Mouse (Mus musculus) hindbrain, embryonic 11.5 days (tissue): Measurements from ENCODE around the gene Hrct1. TPM values are rescaled to one million over a fixed set of nuclear protein-coding genes. Genes with fewer than 3 reads are reported as not detected.

ENCODE experiments used
- ATAC-seq: fragments of 200-750 bp; cut with Nextera tagmentation; 2 replicates; pipeline ENCODE4 v1.8.0; 2017; ENCODE audit warnings: mild to moderate bottlenecking, moderate TSS enrichment, moderate library complexity; ENCODE audit not compliant: low FRiP score
- DNase-seq: peaks from one replicate; pipeline ENCODE4 v3.0.0-alpha.2; 2015; ENCODE audit warnings: low spot score
- H3K27ac ChIP-seq: fragments of 300-500 bp; sonication (generic); 2 replicates; pipeline ENCODE4 v1.5.1; 2014; ENCODE audit warnings: mild to moderate bottlenecking, low read depth, low read length
- H3K27me3 ChIP-seq: fragments of 300-500 bp; sonication (generic); 2 replicates; pipeline ENCODE4 v1.6.1; 2014; ENCODE audit warnings: mild to moderate bottlenecking, low read length, moderate library complexity, mixed read lengths; ENCODE audit not compliant: control insufficient read depth, insufficient read depth
- H3K36me3 ChIP-seq: fragments of 300-500 bp; sonication (generic); 2 replicates; pipeline ENCODE4 v1.6.1; 2014; ENCODE audit warnings: mild to moderate bottlenecking, low read length, moderate library complexity, mixed read lengths; ENCODE audit not compliant: control insufficient read depth, insufficient read depth
- H3K4me1 ChIP-seq: fragments of 300-500 bp; sonication (generic); replicated peaks from 2 replicates; pipeline ENCODE4 v1.6.1; 2014; ENCODE audit warnings: low read length, mixed read lengths; ENCODE audit not compliant: control insufficient read depth, insufficient read depth
- H3K4me2 ChIP-seq: fragments of 300-500 bp; sonication (generic); replicated peaks from 2 replicates; pipeline ENCODE4 v1.6.1; 2014; ENCODE audit warnings: mild to moderate bottlenecking, low read depth, low read length
- H3K4me3 ChIP-seq: fragments of 300-500 bp; sonication (generic); 2 replicates; pipeline ENCODE4 v1.5.1; 2014; ENCODE audit warnings: low read depth, low read length
- H3K9ac ChIP-seq: fragments of 300-500 bp; sonication (generic); 2 replicates; pipeline ENCODE4 v1.6.1; 2014; ENCODE audit warnings: low read depth, low read length
- H3K9me3 ChIP-seq: fragments of 300-500 bp; sonication (generic); 2 replicates; pipeline ENCODE4 v1.6.1; 2016; ENCODE audit warnings: low read length; ENCODE audit not compliant: control insufficient read depth
- WGBS: fragments of 180-500 bp; shearing (Covaris S2); extraction: QIAGEN DNeasy Blood & Tissue Kit; methylation state at CpG from one replicate; pipeline ENCODE4 v1.1.7; 2014; 5-methylcytosine and 5-hydroxymethylcytosine counted together
- polyA plus RNA-seq: library from polyadenylated mRNA; unstranded; fragments of >200 nt; fragmentation: Nextera tagmentation; extraction: Ambion mirVana; gene quantifications from 2 replicates; pipeline ENCODE4 v1.2.1, GENCODE M21; 2014

The Hrct1 gene
- polyA plus RNA-seq: 0.17 and 0.19 TPM in 2 replicates

- no peak within 1 kb of the TSS for H3K4me2 ChIP-seq
- WGBS: 57% methylated on average over 3 of the region's 3 CpGs
Observed at GRCm38 (mm10) chr4:43726995-43727394, at the start of gene Hrct1. Gene Hrct1, plus strand, starts transcription at chr4:43727188.

DNA sequence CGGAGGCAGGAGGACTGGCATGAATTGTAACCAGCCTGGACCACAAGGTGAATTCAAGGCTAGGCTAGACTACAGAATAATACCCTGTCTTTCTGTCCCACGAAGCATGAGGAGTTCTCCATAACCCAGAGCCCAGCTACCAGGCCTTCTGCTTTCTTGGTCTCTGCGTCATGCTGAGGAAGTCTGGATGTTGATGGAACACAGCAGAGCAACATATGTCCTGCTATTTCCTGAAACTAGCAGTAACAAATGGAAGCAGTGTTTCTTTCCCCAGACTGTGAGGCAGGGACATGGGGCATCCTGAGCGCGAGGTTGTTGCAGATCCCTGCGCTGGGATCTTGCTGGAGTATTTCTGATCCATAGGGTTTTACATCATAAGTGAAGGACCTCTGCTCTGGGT lies 48.4 kb upstream of the Hrct1 start:
- Histone ChIP-seq H3K9me3 (no peaks in the 10 kb centered on the region), H3K4me2 (no peak overlapping the region), H3K4me1 (no peaks in the 10 kb centered on the region), H3K9ac (no peak overlapping the region), H3K4me3 (no peak overlapping the region), H3K36me3 (no peaks in the 10 kb centered on the region), H3K27me3 (no peaks in the 10 kb centered on the region), H3K27ac (no peak overlapping the region)
- ATAC-seq: no peak
- 86% methylated on average over 6 of the region's 6 CpGs for WGBS
- no peak for DNase-seq

More at GRCm38 (mm10) chr4:43726995-43727394, at the start of gene Hrct1:
- ATAC-seq (no peak), DNase-seq (no peak)
- Histone ChIP-seq H3K9ac (no peak within 1 kb of the TSS), H3K4me1 (no peaks in the 10 kb centered on the region), H3K27me3 (no peaks in the 10 kb centered on the region), H3K4me3 (no peak within 1 kb of the TSS), H3K36me3 (no peaks in the 10 kb centered on the region), H3K9me3 (no peaks in the 10 kb centered on the region), H3K27ac (no peak within 1 kb of the TSS)

DNA sequence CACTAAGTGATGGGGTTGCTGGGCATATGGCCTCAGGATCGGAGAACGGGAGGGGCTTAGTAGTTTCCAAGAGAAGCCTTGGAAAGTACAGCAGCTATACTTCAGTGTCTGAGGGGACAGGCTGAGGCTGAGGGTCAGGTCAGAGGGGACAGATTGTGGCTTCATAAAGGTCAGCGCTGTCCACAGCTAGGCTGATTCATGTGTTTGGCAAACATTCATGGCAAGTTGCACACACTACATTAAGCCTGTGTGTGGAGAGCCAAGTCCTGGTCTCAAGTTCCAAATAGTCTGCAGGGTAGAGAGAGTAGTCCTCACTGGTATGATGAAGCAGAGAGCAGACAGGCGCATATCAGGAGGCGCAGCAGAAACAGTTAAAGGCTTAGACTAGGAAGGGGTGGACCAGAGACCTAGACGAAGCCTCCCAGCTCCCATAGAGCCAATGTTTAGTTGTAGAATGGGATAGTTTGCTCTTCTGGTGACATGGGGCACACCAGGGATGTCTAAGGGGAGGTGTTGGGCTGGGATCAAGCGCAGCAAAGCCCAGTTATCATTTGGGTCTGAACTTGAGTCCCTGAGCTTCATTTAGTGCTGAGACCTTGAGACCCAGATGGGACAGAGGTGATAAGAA lies 47.5 kb upstream of the Hrct1 start:
- Histone ChIP-seq H3K4me3 (no peak overlapping the region), H3K4me2 (no peak overlapping the region), H3K9me3 (no peaks in the 10 kb centered on the region), H3K4me1 (no peaks in the 10 kb centered on the region), H3K27ac (no peak overlapping the region), H3K9ac (no peak overlapping the region), H3K36me3 (no peaks in the 10 kb centered on the region), H3K27me3 (no peaks in the 10 kb centered on the region)
- DNase-seq (no peak), ATAC-seq (no peak)
- 90% methylated on average over 7 of the region's 7 CpGs for WGBS

DNA sequence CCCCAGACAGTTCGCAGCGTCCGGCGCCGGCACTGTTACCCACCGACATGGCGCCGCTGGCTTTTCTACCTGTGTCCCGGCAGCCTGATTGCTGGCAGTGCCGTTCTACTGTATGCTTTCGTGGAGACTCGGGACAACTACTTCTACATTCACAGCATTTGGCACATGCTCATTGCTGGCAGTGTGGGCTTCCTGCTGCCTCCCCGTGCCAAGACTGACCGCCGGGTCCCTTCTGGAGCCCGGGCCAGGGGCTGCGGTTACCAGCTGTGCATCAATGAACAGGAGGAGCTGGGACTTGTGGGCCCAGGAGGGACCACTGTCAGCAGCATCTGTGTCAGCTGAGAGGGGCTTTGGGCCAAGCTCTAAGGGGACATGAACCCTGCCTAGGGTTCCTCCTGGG lies 37.0 kb upstream of the Hrct1 start:
- Histone ChIP-seq H3K27ac (no peak overlapping the region), H3K27me3 (no peaks in the 10 kb centered on the region), H3K4me2 (no peak overlapping the region), H3K9ac (no peak overlapping the region), H3K9me3 (no peaks in the 10 kb centered on the region), H3K4me3 (no peak overlapping the region), H3K36me3 (no peaks in the 10 kb centered on the region), H3K4me1 (no peaks in the 10 kb centered on the region)
- ATAC-seq: no peak
- 94% methylated on average over 17 of the region's 17 CpGs for WGBS
- DNase-seq: no peak

GRCm38 (mm10) chr4:43691026-43691425 lies 36.0 kb upstream of the Hrct1 start:
- Histone ChIP-seq H3K9me3 (no peaks in the 10 kb centered on the region), H3K4me2 (no peak overlapping the region), H3K4me1 (no peaks in the 10 kb centered on the region), H3K9ac (no peak overlapping the region), H3K27ac (no peak overlapping the region), H3K36me3 (no peaks in the 10 kb centered on the region), H3K4me3 (no peak overlapping the region), H3K27me3 (no peaks in the 10 kb centered on the region)
- WGBS: 82% methylated on average over 5 of the region's 5 CpGs
- DNase-seq (no peak), ATAC-seq (no peak)

DNA sequence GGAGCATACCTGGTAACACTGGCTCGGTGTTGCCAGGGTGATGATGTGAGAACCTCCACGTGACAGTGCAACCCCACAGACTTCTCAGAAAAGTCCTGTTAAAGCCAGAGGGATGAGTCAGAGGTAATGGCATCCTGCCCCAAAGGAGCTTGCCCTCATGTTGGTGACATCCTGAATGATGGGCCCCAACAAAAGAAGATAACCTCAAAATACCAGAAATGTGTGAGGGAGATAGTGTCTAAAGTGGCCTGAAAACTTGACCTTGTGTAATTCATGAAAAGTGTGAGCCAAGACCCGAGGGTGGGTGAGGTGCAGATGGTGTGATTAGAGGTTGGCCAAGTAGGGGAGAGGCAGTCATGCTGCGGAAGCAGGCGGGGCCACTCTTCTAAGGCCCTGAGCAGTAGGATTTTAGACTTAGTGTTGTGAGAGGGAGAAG lies 33.2 kb upstream of the Hrct1 start:
- ATAC-seq: no peak
- Histone ChIP-seq H3K36me3 (no peaks in the 10 kb centered on the region), H3K27ac (no peak overlapping the region), H3K9me3 (no peaks in the 10 kb centered on the region), H3K27me3 (no peaks in the 10 kb centered on the region), H3K4me3 (no peak overlapping the region), H3K4me1 (no peaks in the 10 kb centered on the region), H3K9ac (no peak overlapping the region), H3K4me2 (no peak overlapping the region)
- no peak for DNase-seq
- WGBS: 86% methylated on average over 5 of the region's 5 CpGs

DNA sequence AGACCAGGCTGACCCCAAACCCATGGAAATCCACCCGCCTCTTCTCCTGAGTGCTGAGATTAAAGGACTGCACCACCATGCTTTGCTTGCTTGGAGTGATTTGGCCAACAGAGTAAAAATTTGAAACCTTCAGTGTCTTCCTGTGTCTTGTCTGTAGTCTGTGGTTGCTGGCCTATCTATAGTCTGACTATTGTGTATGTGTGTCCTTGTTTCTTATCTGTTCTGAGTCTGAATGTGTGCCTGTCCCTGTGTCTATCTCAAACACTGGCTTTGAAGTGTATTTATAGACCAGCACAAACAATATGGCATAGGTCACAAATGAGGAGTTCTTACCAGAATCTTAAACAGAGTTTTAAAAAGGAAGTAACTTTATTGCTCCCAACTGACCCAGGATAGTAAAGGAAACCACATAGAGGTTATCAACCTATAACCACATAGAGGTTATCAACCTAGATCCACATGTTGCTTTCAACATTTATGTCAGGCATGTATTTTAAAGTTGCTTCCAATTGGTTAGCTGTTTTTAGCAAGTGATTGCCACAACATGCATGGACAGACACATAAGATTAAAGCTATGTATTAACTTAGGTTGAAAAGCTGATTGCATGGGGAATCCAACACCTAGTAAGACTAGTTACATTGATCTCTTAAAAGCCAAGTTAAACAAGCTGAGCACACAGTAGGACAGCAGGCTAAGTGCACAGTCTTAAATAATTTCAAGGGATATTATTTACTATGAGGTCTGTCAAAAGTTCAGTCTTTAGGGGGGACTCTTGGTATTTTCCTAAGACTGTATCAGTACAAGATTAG lies 32.3 kb upstream of the Hrct1 start:
- Histone ChIP-seq H3K4me2 (no peak overlapping the region), H3K27me3 (no peaks in the 10 kb centered on the region), H3K36me3 (no peaks in the 10 kb centered on the region), H3K4me3 (no peak overlapping the region), H3K27ac (no peak overlapping the region), H3K9me3 (no peaks in the 10 kb centered on the region), H3K9ac (no peak overlapping the region), H3K4me1 (no peaks in the 10 kb centered on the region)
- ATAC-seq (no peak), DNase-seq (no peak)
- 94% methylated on average over 1 of the region's 1 CpGs for WGBS

- Histone ChIP-seq H3K36me3 (no peaks in the 10 kb centered on the region), H3K9ac (no peak overlapping the region), H3K9me3 (no peaks in the 10 kb centered on the region), H3K27ac (no peak overlapping the region), H3K4me2 (no peak overlapping the region), H3K4me1 (no peaks in the 10 kb centered on the region), H3K4me3 (no peak overlapping the region), H3K27me3 (no peaks in the 10 kb centered on the region)
- DNase-seq (no peak), ATAC-seq (no peak)
- WGBS: 38% methylated on average over 9 of the region's 9 CpGs
Observed at GRCm38 (mm10) chr4:43695249-43695671, 31.7 kb upstream of the Hrct1 start.

DNA sequence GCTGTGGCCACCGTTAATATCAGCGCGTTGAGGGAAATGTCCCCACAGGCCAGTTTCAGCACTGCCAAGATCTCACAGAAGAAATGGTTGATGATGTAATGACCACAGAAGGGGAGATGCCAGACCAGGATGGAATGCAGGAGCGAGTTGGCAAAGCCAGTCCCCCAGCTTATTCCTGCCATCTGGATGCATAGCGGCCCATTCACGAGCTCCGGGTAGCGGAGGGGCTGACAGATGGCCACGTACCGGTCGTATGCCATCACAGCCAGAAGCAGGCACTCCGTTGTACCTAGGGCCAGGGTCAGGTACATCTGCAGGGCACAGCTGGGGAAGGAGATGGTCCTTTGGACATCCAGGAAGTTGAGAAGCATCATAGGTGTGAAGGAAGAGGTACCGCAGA lies 30.4 kb upstream of the Hrct1 start:
- Histone ChIP-seq H3K4me2 (no peak overlapping the region), H3K9ac (no peak overlapping the region), H3K4me1 (no peaks in the 10 kb centered on the region), H3K9me3 (no peaks in the 10 kb centered on the region), H3K36me3 (no peaks in the 10 kb centered on the region), H3K27ac (no peak overlapping the region), H3K27me3 (no peaks in the 10 kb centered on the region), H3K4me3 (no peak overlapping the region)
- ATAC-seq: no peak
- no peak for DNase-seq
- whole genome bisulfite sequencing: 93% methylated on average over 13 of the region's 13 CpGs
